In genomic region chr16:47526613-47527012, GRCm38 (mm10) we compare ENCODE assay signal across 25 mouse cellular contexts.
A peak's percentile ranks its signal among the peaks of the same experiment; 100 is the strongest.
DNase-seq lines count a peak whose midpoint lies in the region; ATAC-seq lines count a peak whose summit lies in the region.
"Had no signal": no experiment of that assay in that cellular context is flagged by ENCODE, and none has a peak within 500 bp of the region (broad histone marks: within the 10 kb centered on the region; RNA-seq: fewer than 3 reads in every experiment).

No protein-coding gene starts in this region.

- no peaks in the 10 kb centered on the region for H3K27me3 ChIP-seq in forebrain, embryonic 16.5 days (replicated peaks; ENCODE audit: control insufficient read depth, insufficient read depth, low read length)
- no peaks in the 10 kb centered on the region for H3K27me3 ChIP-seq in forebrain, embryonic 13.5 days
- H3K27me3 ChIP-seq: CH12.LX; embryonic facial prominence, embryonic 12.5 days; Patski had no signal

- no peak overlapping the region for H3K4me3 ChIP-seq in forebrain, embryonic 16.5 days (replicated peaks; ENCODE audit: low read length)
- no peak overlapping the region for H3K4me3 ChIP-seq in forebrain, embryonic 13.5 days
- H3K4me3 ChIP-seq: embryonic facial prominence, embryonic 10.5 days; embryonic facial prominence, embryonic 12.5 days had no signal

- H3K27ac ChIP-seq in forebrain, embryonic 16.5 days (ENCODE audit: low read length): 0 out of 2 replicates have a peak overlapping the region, but pooled peaks have one; percentile 39
- H3K27ac ChIP-seq in forebrain, embryonic 13.5 days: no peak overlapping the region
- H3K27ac ChIP-seq: embryonic facial prominence, embryonic 10.5 days; embryonic facial prominence, embryonic 12.5 days had no signal

- H3K4me2 ChIP-seq in forebrain, embryonic 16.5 days (ENCODE audit: low read length): no peak overlapping the region
- no peak overlapping the region for H3K4me2 ChIP-seq in forebrain, embryonic 13.5 days
- H3K4me2 ChIP-seq: embryonic facial prominence, embryonic 12.5 days had no signal

- no peaks in the 10 kb centered on the region for H3K36me3 ChIP-seq in forebrain, embryonic 16.5 days (ENCODE audit: control insufficient read depth, insufficient read depth)
- no peaks in the 10 kb centered on the region for H3K36me3 ChIP-seq in forebrain, embryonic 13.5 days (ENCODE audit: poor library complexity, severe bottlenecking)
- H3K36me3 ChIP-seq: embryonic facial prominence, embryonic 10.5 days; embryonic facial prominence, embryonic 12.5 days; G1E had no signal

- WGBS in forebrain, embryonic 16.5 days: 75% methylated on average over 3 of the region's 3 CpGs
- 84% methylated on average over 3 of the region's 3 CpGs for WGBS in forebrain, embryonic 13.5 days

- no peak for ATAC-seq in forebrain, embryonic 16.5 days
- ATAC-seq in forebrain, embryonic 13.5 days: no peak
- ATAC-seq in frontal cortex, adult (ENCODE audit: low TSS enrichment): peak; percentile 67
- ATAC-seq: activated CD4-positive, CD25-positive, alpha-beta regulatory T cell, adult 4 months; CD4-positive, CD25-positive, alpha-beta regulatory T cell, adult 4 months; forebrain, embryonic 14.5 days; Patski had no signal

- no peak overlapping the region for H3K9ac ChIP-seq in forebrain, embryonic 16.5 days (replicated peaks; ENCODE audit: low read depth, low read length)
- no peak overlapping the region for H3K9ac ChIP-seq in forebrain, embryonic 13.5 days
- H3K9ac ChIP-seq: embryonic facial prominence, embryonic 12.5 days had no signal

- no peaks in the 10 kb centered on the region for H3K4me1 ChIP-seq in forebrain, embryonic 16.5 days (replicated peaks; ENCODE audit: control insufficient read depth, insufficient read depth, low read length)
- H3K4me1 ChIP-seq in forebrain, embryonic 13.5 days: no peaks in the 10 kb centered on the region
- H3K4me1 ChIP-seq: embryonic facial prominence, embryonic 10.5 days; embryonic facial prominence, embryonic 12.5 days had no signal

- DNase-seq in frontal cortex, postnatal 10 days (ENCODE audit: low spot score in 2 of 2): no peak
- DNase-seq in brain, adult 2 months (ENCODE audit: low read depth, low spot score): peak; percentile 11
- no peak for DNase-seq in cerebellum, postnatal 4 days (ENCODE audit: low spot score in 2 of 2)
- DNase-seq: adrenal gland, adult 8-10 months; adrenal gland, postnatal 14 days; adrenal gland, postnatal 36 days; B cell, adult 2 months; cerebellum, adult 11 months; cerebellum, adult 18-20 months; cerebellum, adult 8-10 months; cerebellum, adult 9-11 months; cerebellum, postnatal 14 days; cerebellum, postnatal 36 days; embryo, embryonic 11 days had no signal

- H3K9me3 ChIP-seq in forebrain, embryonic 16.5 days (ENCODE audit: control insufficient read depth, low read length): no peaks in the 10 kb centered on the region
- no peaks in the 10 kb centered on the region for H3K9me3 ChIP-seq in forebrain, embryonic 13.5 days (replicated peaks)
- H3K9me3 ChIP-seq: embryonic facial prominence, embryonic 10.5 days; embryonic facial prominence, embryonic 12.5 days; G1E had no signal
